Mouse (Mus musculus): ENCODE data around the gene Med13l. TPM values are rescaled to one million over a fixed set of nuclear protein-coding genes. Genes with fewer than 3 reads are reported as not detected.

The Med13l gene
- total and polyA plus RNA-seq, 3 experiments: 2.0 to 11.0 (median 10.1) TPM

DNA sequence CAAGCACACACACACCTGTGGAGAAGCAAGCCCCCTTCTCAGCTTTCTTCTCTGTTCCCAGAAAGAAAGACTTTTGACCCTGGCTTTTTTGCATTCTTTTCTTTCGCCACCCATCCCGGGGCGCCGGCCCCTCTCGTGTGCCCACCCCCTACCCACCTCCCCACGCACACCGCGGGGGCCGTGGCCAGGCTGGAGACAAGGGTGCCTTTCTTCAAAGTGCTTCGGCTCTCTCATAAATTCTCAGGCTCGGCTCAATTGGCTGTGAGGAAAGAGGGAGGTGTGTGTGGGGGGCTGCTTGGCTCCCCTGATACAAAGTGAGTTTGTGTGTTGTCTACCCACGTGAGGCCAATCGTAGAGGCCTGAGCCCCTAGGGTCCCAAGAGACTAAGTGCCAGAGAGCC is 28.4 kb upstream of the Med13l start:
- Histone ChIP-seq H3K79me2 (replicated peaks; ENCODE audit: control insufficient read depth, extremely low read depth, insufficient read depth, poor library complexity, severe bottlenecking) (no peaks in the 10 kb centered on the region), H3K9me3 (replicated peaks; ENCODE audit: low read length) (no peaks in the 10 kb centered on the region), H3K4me3 (replicated peaks in 1 of 3; ENCODE audit: low read depth in 2 of 3, low read length in 2 of 3, poor library complexity in 1 of 3) (no peak overlapping the region), H3K4me2 (ENCODE audit: insufficient read depth, low read depth, poor library complexity, severe bottlenecking) (no peak overlapping the region), H3K27ac (ENCODE audit: insufficient read depth, low read depth) (no peak overlapping the region), H3K36me3 (replicated peaks in 1 of 2; ENCODE audit: control insufficient read depth in 1 of 2, insufficient read depth in 1 of 2, low read length in 1 of 2) (no peaks in the 10 kb centered on the region), H3K9ac (ENCODE audit: insufficient read depth, low read depth) (no peak overlapping the region), H3K27me3 (replicated peaks) (no peaks in the 10 kb centered on the region), H3K4me1 (ENCODE audit: control insufficient read depth in 1 of 2, insufficient read depth in 2 of 2) (no peaks in the 10 kb centered on the region)
- no peak for TF ChIP-seq ZMIZ1 (IDR thresholded peaks at IDR 0.05; ENCODE audit: low read depth, low read length)
- no peak for TF ChIP-seq MXI1 (IDR thresholded peaks at IDR 0.05; ENCODE audit: low read depth, low read length)
- TF ChIP-seq ETS1 (conservative IDR thresholded peaks at IDR 0.05; ENCODE audit: low read depth, low read length): no peak
- TF ChIP-seq MAX (IDR thresholded peaks at IDR 0.05; ENCODE audit: low read length): no peak
- TF ChIP-seq JUN (IDR thresholded peaks at IDR 0.05; ENCODE audit: insufficient read depth, low read depth, low read length): no peak
- no peak for TF ChIP-seq ZKSCAN1 (IDR thresholded peaks at IDR 0.05; ENCODE audit: borderline replicate concordance, low read depth, low read length)
- no peak for TF ChIP-seq SMC3 (IDR thresholded peaks at IDR 0.05; ENCODE audit: low read depth, low read length)
- no peak for TF ChIP-seq CHD2 (IDR thresholded peaks at IDR 0.05; ENCODE audit: low read length)
- TF ChIP-seq GABPA (IDR thresholded peaks at IDR 0.05; ENCODE audit: insufficient replicate concordance, low read depth, low read length): no peak
- no peak for TF ChIP-seq NRF1 (IDR thresholded peaks at IDR 0.05; ENCODE audit: low read depth, low read length)
- no peak for TF ChIP-seq POLR2AphosphoS2 (IDR thresholded peaks at IDR 0.05; ENCODE audit: low read depth, low read length)
- TF ChIP-seq E2F4 (IDR thresholded peaks at IDR 0.05; ENCODE audit: insufficient replicate concordance, low read depth, low read length): no peak
- TF ChIP-seq HCFC1 (IDR thresholded peaks at IDR 0.05; ENCODE audit: low read depth, low read length): no peak
- no peak for DNase-seq (ENCODE audit: extremely low read depth)
- dilution Hi-C loops (cut with MboI; ENCODE audit: extremely low pct_ligation_motif_present, extremely low pct_unique_long_range_greater_than_20kb, low sequenced_read_pairs) (no loop called here), in situ Hi-C loops (cut with MboI; ENCODE audit: low pct_ligation_motif_present, low pct_unique_long_range_greater_than_20kb, low sequenced_read_pairs) (no loop called here)

GRCm38 (mm10) chr5:118532659-118533058 is 27.8 kb upstream of the Med13l start:
- no peak overlapping the region for H3K9ac ChIP-seq (ENCODE audit: insufficient read depth, low read depth)
- no peak overlapping the region for H3K4me2 ChIP-seq (ENCODE audit: insufficient read depth, low read depth, poor library complexity, severe bottlenecking)
- no peak for TF ChIP-seq MAX (IDR thresholded peaks at IDR 0.05; ENCODE audit: low read length)
- TF ChIP-seq JUN (IDR thresholded peaks at IDR 0.05; ENCODE audit: insufficient read depth, low read depth, low read length): no peak
- TF ChIP-seq USF2 (conservative IDR thresholded peaks at IDR 0.05; ENCODE audit: low read depth, low read length): no peak
- TF ChIP-seq HCFC1 (IDR thresholded peaks at IDR 0.05; ENCODE audit: low read depth, low read length): no peak
- TF ChIP-seq ETS1 (conservative IDR thresholded peaks at IDR 0.05; ENCODE audit: low read depth, low read length): no peak
- TF ChIP-seq BHLHE40 (IDR thresholded peaks at IDR 0.05; ENCODE audit: low read depth, low read length): no peak
- TF ChIP-seq ZKSCAN1 (IDR thresholded peaks at IDR 0.05; ENCODE audit: borderline replicate concordance, low read depth, low read length): no peak
- TF ChIP-seq NELFE (IDR thresholded peaks at IDR 0.05; ENCODE audit: low read depth, low read length): no peak
- no peak for TF ChIP-seq KAT2A (IDR thresholded peaks at IDR 0.05; ENCODE audit: insufficient replicate concordance, low read length)
- TF ChIP-seq SMC3 (IDR thresholded peaks at IDR 0.05; ENCODE audit: low read depth, low read length): no peak
- TF ChIP-seq MAZ (IDR thresholded peaks at IDR 0.05; ENCODE audit: low read depth, low read length): no peak
- TF ChIP-seq RCOR1 (conservative IDR thresholded peaks at IDR 0.05; ENCODE audit: low read depth, low read length): no peak
- no peak for TF ChIP-seq MXI1 (IDR thresholded peaks at IDR 0.05; ENCODE audit: low read depth, low read length)
- TF ChIP-seq SIN3A (IDR thresholded peaks at IDR 0.05; ENCODE audit: low read length): no peak
- no peak for TF ChIP-seq MYC (IDR thresholded peaks at IDR 0.05; ENCODE audit: low read depth, low read length)
- TF ChIP-seq CTCF (conservative IDR thresholded peaks at IDR 0.05 in 1 of 2, IDR thresholded peaks at IDR 0.05 in 1 of 2; ENCODE audit: low read depth in 2 of 2, low read length in 2 of 2): no peak
- H3K9me3 ChIP-seq (replicated peaks; ENCODE audit: low read length): no peaks in the 10 kb centered on the region
- no peaks in the 10 kb centered on the region for H3K27me3 ChIP-seq (replicated peaks)
- no peaks in the 10 kb centered on the region for H3K36me3 ChIP-seq (replicated peaks in 1 of 2; ENCODE audit: control insufficient read depth in 1 of 2, insufficient read depth in 1 of 2, low read length in 1 of 2)
- DNase-seq (ENCODE audit: extremely low read depth): no peak
- no peaks in the 10 kb centered on the region for H3K4me1 ChIP-seq (ENCODE audit: control insufficient read depth in 1 of 2, insufficient read depth in 2 of 2)
- no peak overlapping the region for H3K4me3 ChIP-seq (replicated peaks in 1 of 3; ENCODE audit: low read depth in 2 of 3, low read length in 2 of 3, poor library complexity in 1 of 3)
- no peak overlapping the region for H3K27ac ChIP-seq (ENCODE audit: insufficient read depth, low read depth)
- dilution Hi-C loops (cut with MboI; ENCODE audit: extremely low pct_ligation_motif_present, extremely low pct_unique_long_range_greater_than_20kb, low sequenced_read_pairs) (no loop called here), in situ Hi-C loops (cut with MboI; ENCODE audit: low pct_ligation_motif_present, low pct_unique_long_range_greater_than_20kb, low sequenced_read_pairs) (no loop called here)
- H3K79me2 ChIP-seq (replicated peaks; ENCODE audit: control insufficient read depth, extremely low read depth, insufficient read depth, poor library complexity, severe bottlenecking): no peaks in the 10 kb centered on the region
